Mouse (Mus musculus) small intestine, adult 2 months (tissue): ENCODE data around the gene Magi1.

Experiments
- CTCF ChIP-seq: fragments of 200-500 bp; IDR thresholded peaks from 2 replicates; pipeline ENCODE4 v1.5.1; 2012; ENCODE audit warnings: low read depth, mild to moderate bottlenecking, control low read depth, inconsistent platforms, low read length, moderate library complexity, mixed read lengths; ENCODE audit not compliant: insufficient replicate concordance, insufficient read length; ENCODE audit errors: extremely low read depth
- POLR2A ChIP-seq: fragments of 200-500 bp; IDR thresholded peaks from 2 replicates; pipeline ENCODE4 v1.6.1; 2012; ENCODE audit warnings: low read depth, mild to moderate bottlenecking, control low read depth, inconsistent platforms, low read length, moderate library complexity

- TF ChIP-seq POLR2A (no peak), CTCF (no peak)
Measured at GRCm38 (mm10) chr6:94061424-94061980, 222.2 kb downstream of the Magi1 start.
